Mouse (Mus musculus) brain, embryonic 18.5 days (tissue): ENCODE results near the gene Smim24.

Experiments
- DNase-seq: peaks from one replicate; pipeline ENCODE4 v3.0.0-alpha.2; 2012; ENCODE audit warnings: low read depth, low spot score

Gene Smim24

DNA sequence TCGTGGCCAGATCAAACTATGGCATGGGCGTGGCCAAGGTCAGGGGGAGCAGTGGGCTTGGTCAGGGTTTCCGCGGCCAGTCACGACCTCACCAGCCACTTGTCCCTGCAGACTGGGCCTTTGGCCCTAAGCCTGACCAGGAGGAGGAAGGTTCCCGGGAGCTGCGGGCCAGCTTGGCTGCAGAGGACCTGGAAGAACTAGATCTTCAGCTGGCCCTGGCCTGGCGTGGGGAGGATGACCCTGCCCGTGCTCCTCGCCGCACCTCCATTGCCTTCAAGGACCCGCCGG, 2.2 kb upstream of the Smim24 start:
- DNase-seq = no peak

GRCm38 (mm10) chr10:81392270-81392669, 581 bp upstream of the Smim24 start:
- DNase-seq = no peak

DNA sequence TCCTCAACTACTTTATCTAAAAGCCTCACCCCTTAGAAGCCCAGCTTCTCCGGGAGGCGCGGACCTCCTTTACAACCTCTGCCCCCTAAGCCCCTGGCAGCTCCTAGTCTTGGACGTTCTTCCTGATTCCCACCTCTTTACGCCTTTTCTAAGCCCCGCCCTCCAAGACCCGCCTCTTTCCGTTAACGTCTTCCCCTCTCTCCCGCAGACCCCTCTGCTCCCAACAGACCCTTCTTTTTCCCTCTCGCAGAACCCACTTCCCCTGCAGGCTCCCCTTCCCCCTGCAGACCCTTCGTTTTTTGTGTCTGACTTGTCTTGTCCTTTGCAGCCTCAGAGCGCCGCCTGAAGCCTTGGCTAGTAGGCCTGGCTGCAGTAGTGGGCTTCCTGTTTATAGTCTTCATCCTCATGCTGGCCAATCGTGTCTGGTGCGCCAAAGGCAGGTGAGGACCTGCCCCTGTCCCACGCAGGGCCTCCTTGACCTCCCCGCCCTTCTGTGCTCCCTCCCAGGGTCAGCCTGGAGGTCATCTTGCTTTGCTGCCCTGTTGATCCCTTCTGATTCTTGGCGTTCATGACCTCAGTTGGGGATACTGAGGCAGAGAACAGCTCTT, 709 bp downstream of the Smim24 start:
- DNase-seq = no peak

- DNase-seq = no peak
Observed at GRCm38 (mm10) chr10:81395127-81395526, 2.3 kb downstream of the Smim24 start.

- no peak for DNase-seq
Observed at GRCm38 (mm10) chr10:81395865-81396264, 3.0 kb downstream of the Smim24 start.

DNA sequence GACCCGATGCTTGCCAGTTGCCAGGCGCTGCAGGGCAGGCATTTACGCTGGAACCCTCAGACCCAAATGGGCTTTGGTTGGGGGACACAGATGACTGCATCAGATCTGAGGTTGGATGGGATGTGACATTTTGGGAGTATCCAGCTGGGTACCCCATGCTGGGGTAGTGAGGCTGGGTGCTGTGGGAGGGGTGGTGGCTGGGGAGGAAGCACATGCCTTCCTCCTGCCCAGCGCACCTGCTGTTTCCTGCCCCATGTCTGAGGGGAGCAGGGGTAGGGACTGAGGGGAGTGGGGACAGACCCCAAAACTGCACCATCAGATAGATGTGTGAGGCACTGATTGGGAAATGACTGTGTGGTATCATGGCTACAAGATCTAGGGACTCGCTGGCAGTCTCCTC, 3.9 kb downstream of the Smim24 start:
- no peak for DNase-seq

DNA sequence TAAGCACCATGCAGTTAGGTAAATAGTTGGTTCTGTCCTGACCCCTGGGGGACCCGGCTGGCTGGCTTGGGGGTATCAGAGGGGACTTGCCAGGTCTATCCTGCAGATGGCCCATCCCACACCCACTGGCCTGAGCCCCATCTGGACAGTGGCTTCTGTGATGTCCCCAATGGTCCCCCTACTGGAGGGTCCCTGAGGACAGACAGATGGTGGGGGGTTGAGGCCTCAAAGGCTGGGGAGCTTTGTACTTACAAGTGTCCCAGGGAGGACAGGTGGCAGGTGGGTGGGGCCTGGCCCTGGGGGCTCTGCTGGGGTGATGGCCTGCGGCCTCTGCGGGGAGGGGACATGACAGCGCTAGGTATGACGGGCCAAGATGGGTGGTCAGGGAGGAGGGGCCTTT, 6.4 kb downstream of the Smim24 start:
- DNase-seq = no peak

DNA sequence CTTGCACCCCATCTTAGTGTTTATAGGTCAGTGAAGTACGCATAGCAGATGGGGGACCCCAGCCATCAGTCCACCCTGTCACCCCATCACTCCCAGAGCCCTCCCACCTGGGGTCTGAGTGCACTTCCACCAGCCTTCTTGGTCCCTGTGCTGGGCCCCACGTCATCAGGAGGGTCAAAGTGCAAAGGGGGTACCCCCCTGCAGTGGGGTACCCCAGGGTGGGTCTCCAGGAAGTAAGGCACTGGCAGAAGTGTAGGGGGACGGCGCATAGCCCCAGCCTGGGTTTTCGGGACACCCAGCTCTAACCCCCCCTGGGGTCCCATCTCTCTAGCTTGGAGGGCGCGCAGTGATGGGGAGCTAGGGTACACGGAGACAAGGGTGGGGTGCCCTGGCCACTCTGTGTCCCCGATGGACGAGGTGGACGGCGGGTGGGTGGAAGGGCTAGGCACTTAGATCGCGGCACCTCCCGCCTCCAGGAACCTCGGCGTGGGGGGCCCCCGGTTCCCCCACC, 7.0 kb downstream of the Smim24 start:
- DNase-seq = no peak

GRCm38 (mm10) chr10:81400371-81401204, 7.7 kb downstream of the Smim24 start:
- DNase-seq = no peak

DNA sequence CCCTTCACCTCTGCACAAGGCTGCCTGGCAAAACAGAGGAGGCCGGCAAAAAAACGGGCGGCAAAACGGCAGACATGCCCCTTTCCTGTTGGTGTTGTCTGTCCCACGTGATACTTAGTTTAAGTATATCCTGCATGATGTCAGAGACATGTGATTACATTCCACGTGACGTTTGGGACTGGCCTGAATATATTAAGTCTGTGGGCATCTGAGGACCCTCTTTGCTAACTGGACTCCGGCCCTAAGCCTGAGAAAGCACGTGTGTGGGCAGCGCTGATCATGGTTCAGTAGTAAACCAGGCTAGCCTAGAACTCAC, 8.3 kb downstream of the Smim24 start:
- DNase-seq = no peak

DNA sequence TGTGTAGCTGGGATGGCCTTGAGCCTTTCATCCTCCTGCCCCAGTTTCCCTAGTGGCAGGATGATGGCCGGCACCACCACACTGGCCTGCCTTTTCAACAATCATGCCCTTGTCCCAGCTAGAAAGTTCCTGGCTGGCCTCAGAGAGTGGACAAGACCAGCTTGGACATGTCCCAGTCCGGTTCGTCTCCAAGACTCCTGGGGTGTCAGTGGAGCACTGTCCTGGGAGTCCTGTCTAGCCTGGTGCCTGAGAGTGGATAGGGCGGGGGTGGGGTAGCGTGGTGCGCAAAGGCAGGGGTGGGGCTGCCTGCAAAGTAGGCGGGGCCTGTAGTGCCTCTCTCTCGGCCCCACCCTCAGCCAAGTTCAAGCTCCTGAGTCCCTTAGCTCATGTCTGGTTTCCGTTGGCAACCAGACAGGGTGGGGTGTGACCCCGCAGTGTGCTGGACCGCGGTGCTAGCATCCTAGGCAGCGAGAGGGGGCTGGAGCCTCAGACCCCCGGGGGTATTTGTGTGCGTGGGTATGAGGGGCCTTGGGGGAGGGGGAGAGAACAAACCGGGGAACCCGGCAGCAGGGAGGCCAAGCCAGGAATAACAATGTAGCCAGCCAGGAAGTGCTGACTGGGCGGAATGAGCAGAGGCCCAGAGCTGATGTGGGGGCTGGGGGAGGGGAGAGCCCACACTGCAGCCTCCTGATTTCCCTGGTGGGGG, 8.8 kb downstream of the Smim24 start:
- DNase-seq = no peak

DNA sequence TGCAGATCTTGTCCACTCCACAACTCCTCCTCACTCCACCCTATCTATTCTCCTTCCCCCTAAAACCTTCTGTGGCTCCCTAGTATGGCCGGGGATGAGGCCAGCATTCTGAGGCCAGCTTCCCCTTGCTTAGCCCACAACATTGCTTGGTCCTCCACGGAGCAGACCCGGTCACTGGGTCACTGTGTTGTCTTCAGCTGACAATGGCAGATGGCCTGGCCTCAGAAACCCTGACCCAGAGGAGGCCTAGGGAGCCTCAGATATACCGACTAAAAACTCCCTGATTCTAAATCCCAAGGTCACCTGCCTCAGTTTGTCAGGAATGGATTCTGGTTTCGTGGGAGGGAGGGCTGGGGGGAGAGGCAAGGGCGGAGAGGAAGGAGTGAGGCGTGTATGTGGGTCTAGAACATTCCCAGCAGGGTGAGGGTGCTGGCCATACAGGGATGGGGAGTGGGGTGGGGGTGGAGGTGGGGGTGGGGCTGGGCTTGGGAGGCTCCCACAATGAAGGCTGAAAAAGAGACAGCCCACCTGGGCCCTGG, 9.4 kb downstream of the Smim24 start:
- no peak for DNase-seq

DNA sequence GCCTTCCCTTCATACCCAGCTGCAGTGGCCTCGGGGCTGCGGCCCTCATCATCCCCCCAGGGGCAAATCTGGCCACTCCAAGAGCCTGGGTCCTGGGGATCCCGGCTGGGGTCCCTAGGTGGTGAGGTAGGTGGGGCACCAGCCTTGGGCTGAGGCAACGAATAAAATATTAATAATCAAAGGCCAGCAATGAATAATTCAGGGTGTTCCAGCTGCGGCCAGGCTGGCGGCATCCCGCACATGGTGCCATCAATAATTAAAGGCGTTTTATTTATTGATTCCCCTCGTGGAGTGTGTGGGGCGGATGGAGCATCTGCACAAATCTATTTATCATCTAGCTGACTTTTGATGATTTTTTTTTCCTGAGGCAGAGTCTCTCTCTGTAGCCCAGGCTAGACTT, 10.7 kb downstream of the Smim24 start:
- no peak for DNase-seq

DNA sequence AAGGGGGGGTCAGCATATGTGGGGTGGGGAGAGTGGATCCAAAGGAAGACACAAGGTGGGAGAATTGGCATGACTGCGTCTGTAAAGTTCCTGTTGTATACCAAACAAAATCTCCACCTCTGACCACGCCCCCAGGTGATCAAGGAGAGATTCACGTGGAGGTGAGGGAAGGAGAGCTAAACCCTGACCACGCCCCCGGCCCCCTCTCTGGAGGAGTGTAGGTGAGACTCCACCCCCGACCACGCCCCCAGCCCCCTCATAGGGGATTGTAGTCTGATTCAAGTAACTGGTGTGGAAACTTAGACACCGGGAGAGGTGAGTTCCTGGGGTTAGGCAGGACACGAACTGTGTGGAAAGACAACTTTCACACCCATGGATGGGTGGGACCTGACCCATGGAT, 11.2 kb downstream of the Smim24 start:
- no peak for DNase-seq

GRCm38 (mm10) chr10:81404720-81405119, 11.9 kb downstream of the Smim24 start:
- no peak for DNase-seq

- no peak for DNase-seq
Observed at GRCm38 (mm10) chr10:81405588-81406201, 12.8 kb downstream of the Smim24 start.

DNA sequence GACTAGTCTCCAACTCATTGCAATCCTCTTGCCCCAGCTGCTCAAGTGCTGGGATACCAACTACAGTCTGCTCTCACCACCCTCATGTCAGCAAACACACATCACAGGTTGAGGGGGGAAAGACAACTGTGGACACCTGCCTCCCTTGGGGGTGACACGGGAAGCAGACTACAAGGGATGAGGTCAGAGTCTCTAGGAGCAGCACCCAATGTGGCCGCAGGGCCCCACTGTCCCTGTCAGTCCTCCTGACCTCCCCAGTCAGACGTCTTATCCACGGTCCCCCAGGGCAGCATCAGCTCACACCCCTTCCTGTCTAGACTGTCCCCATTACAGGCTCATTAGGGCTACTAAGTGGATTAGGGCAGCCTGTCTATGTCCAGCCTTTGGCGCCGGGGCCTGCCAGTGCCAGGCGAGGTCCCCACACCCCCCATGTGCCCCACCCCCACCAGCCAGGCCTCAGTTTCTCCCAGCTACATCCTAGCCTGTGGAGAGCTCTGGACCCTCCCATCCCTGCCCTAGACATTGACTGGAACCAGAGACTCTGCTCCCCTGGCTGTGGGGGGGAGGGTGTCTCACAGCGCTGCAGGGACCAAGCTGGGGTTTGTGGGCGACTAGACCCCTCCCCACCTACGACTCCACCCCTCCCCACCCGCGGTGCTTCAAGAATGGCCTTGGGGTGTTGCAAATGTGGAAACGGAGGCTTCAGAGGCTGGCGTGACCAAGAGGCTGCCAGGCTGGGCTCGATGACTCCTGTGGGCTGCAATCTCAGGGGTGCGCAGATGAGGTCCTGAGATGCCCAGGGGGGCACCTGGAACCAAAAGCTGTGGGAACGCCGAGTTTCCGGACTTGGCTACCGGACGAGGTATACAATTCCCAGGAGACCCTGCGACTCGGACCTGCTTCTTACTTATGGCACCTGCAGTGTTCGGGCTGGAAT, 13.9 kb downstream of the Smim24 start:
- DNase-seq = no peak

- DNase-seq = no peak
Observed at GRCm38 (mm10) chr10:81407539-81408423, 14.9 kb downstream of the Smim24 start.

DNA sequence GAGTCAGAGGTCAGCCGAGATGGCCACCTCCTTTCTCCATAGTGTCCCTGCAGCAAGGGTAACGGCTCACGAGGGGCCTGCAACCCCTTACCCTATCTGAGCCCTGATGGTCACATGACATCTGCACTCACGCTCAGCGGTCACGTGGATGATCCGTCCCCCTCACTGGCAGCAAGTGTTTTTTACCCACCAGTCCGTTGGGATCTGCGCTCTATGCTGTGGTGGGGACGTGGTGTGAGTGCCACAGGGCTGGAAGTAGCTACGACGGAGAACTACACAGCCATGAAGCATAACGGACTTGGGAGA, 15.5 kb downstream of the Smim24 start:
- DNase-seq = no peak

GRCm38 (mm10) chr10:81408871-81409291, 16.0 kb downstream of the Smim24 start:
- no peak for DNase-seq
